Mouse (Mus musculus) midbrain, embryonic 11.5 days (tissue): ENCODE results near the gene Mtf2. TPM values are rescaled to one million over a fixed set of nuclear protein-coding genes. Genes with fewer than 3 reads are reported as not detected.

Experiments
- polyA plus RNA-seq: library from polyadenylated mRNA; unstranded; fragments of >200 nt; fragmentation: Nextera tagmentation; extraction: Ambion mirVana; gene quantifications from 2 replicates; pipeline ENCODE4 v1.2.1, GENCODE M21; 2014

The Mtf2 gene
- polyA plus RNA-seq, 1 experiment from 2014 or later = 124 TPM

Other genes starting within 250 kb of the Mtf2 start
- not detected in 2 replicates for gene Ube2d2b, start 235.6 kb upstream of the Mtf2 start, polyA plus RNA-seq
- gene Evi5, start 190.6 kb upstream of the Mtf2 start, polyA plus RNA-seq = 41.3 and 44.2 TPM in 2 replicates
- gene Rpl5, start 165.2 kb upstream of the Mtf2 start, polyA plus RNA-seq = 74.7 and 77.4 TPM in 2 replicates
- gene Fam69a, start 78.6 kb upstream of the Mtf2 start, polyA plus RNA-seq = 22.9 and 25.1 TPM in 2 replicates
- 30.4 and 30.7 TPM in 2 replicates for gene Tmed5, start 66.9 kb downstream of the Mtf2 start, polyA plus RNA-seq
- 9.5 and 10.8 TPM in 2 replicates for gene Ccdc18, start 67.2 kb downstream of the Mtf2 start, polyA plus RNA-seq
- gene Dr1, start 203.2 kb downstream of the Mtf2 start, polyA plus RNA-seq = 66.8 and 73.4 TPM in 2 replicates
- gene Pigg, start 246.9 kb downstream of the Mtf2 start, polyA plus RNA-seq = 2.8 and 3.7 TPM in 2 replicates